Mouse (Mus musculus): ENCODE measurements around the gene Crbn.

The Crbn gene

GRCm38 (mm10) chr6:106799333-106800226 is at the start of gene Crbn:
Crbn (minus strand) TSS chr6:106800077.
- DNase-seq (ENCODE audit: low spot score): peak; percentile 91

GRCm38 (mm10) chr6:106840181-106840580 is 40.3 kb upstream of the Crbn start:
- DNase-seq (ENCODE audit: low spot score): no peak

- no peak for DNase-seq (ENCODE audit: low spot score)
Observed at GRCm38 (mm10) chr6:106838053-106838452, 38.2 kb upstream of the Crbn start.

GRCm38 (mm10) chr6:106835316-106835715 is 35.4 kb upstream of the Crbn start:
- DNase-seq (ENCODE audit: low spot score): no peak

GRCm38 (mm10) chr6:106822329-106822728 is 22.5 kb upstream of the Crbn start:
- DNase-seq (ENCODE audit: low spot score): no peak

GRCm38 (mm10) chr6:106820566-106820965 is 20.7 kb upstream of the Crbn start:
- DNase-seq (ENCODE audit: low spot score): no peak

GRCm38 (mm10) chr6:106819906-106820305 is 20.0 kb upstream of the Crbn start:
- DNase-seq (ENCODE audit: low spot score): no peak

- DNase-seq (ENCODE audit: low spot score): no peak
Observed at GRCm38 (mm10) chr6:106819246-106819645, 19.4 kb upstream of the Crbn start.

GRCm38 (mm10) chr6:106810686-106811085 is 10.8 kb upstream of the Crbn start:
- DNase-seq (ENCODE audit: low spot score): no peak

GRCm38 (mm10) chr6:106809161-106809560 is 9.3 kb upstream of the Crbn start:
- DNase-seq (ENCODE audit: low spot score): no peak

- DNase-seq (ENCODE audit: low spot score): no peak
Observed at GRCm38 (mm10) chr6:106804904-106805303, 5.0 kb upstream of the Crbn start.

GRCm38 (mm10) chr6:106800227-106800557 is 315 bp upstream of the Crbn start:
- DNase-seq (ENCODE audit: low spot score): no peak

- DNase-seq (ENCODE audit: low spot score): no peak
Observed at GRCm38 (mm10) chr6:106794094-106794814, 5.6 kb downstream of the Crbn start.

- DNase-seq (ENCODE audit: low spot score): no peak
Observed at GRCm38 (mm10) chr6:106793621-106794020, 6.3 kb downstream of the Crbn start.

GRCm38 (mm10) chr6:106793088-106793487 is 6.8 kb downstream of the Crbn start:
- no peak for DNase-seq (ENCODE audit: low spot score)

GRCm38 (mm10) chr6:106792486-106792885 is 7.4 kb downstream of the Crbn start:
- DNase-seq (ENCODE audit: low spot score): no peak

GRCm38 (mm10) chr6:106791429-106791828 is 8.4 kb downstream of the Crbn start:
- DNase-seq (ENCODE audit: low spot score): no peak

GRCm38 (mm10) chr6:106787138-106787537 is 12.7 kb downstream of the Crbn start:
- no peak for DNase-seq (ENCODE audit: low spot score)

- no peak for DNase-seq (ENCODE audit: low spot score)
Observed at GRCm38 (mm10) chr6:106770046-106770445, 29.8 kb downstream of the Crbn start.

GRCm38 (mm10) chr6:106769290-106769866 is 30.5 kb downstream of the Crbn start:
- DNase-seq (ENCODE audit: low spot score): no peak

- DNase-seq (ENCODE audit: low spot score): peak; percentile 96
Observed at GRCm38 (mm10) chr6:106768640-106769289, 31.1 kb downstream of the Crbn start, which contains the start of gene Trnt1. Trnt1 (plus strand) TSS chr6:106769120.

GRCm38 (mm10) chr6:106766774-106767173 is 33.1 kb downstream of the Crbn start:
- no peak for DNase-seq (ENCODE audit: low spot score)

All from ovary, postnatal 36 days (tissue).